Mouse (Mus musculus): ENCODE measurements around the gene Tnfsf12.

The Tnfsf12 gene

GRCm38 (mm10) chr11:69645860-69646259, 49.8 kb downstream of the Tnfsf12 start:
- no peak for DNase-seq
